Mouse (Mus musculus): ENCODE results near the gene Zfand5. TPM values are rescaled to one million over a fixed set of nuclear protein-coding genes. Genes with fewer than 3 reads are reported as not detected.
"Not testable (repeated sequence)": the region's sequence is repeated elsewhere in the genome, so short reads cannot be mapped to it uniquely, and the experiment has no call there.

Zfand5 gene
- 161 and 176 TPM in 2 replicates for polyA plus RNA-seq (2014; fragmentation: Nextera tagmentation; extraction: Ambion mirVana)

DNA sequence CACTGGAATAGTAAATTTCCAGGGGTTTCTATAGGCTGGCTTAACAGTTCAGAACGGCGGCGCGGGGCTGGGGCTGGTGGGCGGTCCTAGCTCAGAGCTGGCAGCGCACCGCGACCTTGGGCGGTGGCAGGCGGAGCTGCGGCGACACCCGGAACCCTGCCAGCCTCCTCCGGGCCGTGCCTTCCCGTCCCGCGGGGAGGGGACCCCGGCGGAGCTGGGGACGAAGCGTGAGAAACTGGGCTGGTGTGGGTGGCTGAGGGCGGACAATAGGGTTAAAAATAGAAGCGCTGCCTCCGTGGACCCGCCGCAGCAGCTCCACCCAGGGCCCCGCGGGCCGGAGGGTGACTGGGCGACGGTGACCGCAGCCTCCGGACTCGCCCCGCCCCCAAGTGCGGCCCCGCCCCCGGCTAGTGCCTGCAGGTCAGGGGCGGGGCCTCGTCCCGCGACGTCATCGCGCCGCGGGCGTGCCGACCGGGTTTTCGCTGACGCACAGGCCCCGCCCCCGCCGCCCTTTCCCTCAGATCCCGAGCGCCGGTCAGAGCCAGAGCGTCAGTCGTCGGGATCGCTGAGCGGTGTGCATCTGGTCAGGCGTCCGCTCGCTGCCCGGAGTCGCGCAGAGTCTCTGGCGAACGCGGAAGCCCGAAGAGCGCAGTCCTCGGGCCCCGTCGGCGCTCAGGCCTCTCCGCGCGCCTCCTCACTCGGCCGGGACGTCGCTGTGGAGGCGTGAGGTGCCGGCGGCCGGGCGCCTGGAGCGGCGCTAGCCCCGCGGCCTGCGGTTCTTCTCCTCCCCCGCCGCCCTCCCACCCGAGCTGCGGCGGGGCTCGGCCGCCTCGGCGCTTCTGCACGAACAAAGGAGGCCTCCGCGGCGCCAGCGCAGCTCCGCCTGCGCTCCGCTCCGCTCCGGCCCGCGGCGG is at the start of gene Zfand5:
TSS of gene Zfand5 (plus strand) at position 538 of the 914 bp plus-strand sequence.
- DNase-seq (ENCODE audit: low spot score): peak; percentile 97
- H3K9me3 ChIP-seq (replicated peaks; ENCODE audit: control insufficient read depth, low read length): no peaks in the 10 kb centered on the region
- H3K4me3 ChIP-seq (ENCODE audit: low read depth, low read length): peak within 1 kb of the TSS; percentile 97
- H3K9ac ChIP-seq (ENCODE audit: low read length): peak within 1 kb of the TSS; percentile 100
- peaks cover 13% of the 10 kb centered on the region for H3K4me1 ChIP-seq (ENCODE audit: control insufficient read depth, insufficient read depth, low read length)
- H3K27ac ChIP-seq (ENCODE audit: low read depth, low read length): peak within 1 kb of the TSS; percentile 100
- H3K27me3 ChIP-seq (replicated peaks; ENCODE audit: control insufficient read depth, insufficient read depth, low read length): no peaks in the 10 kb centered on the region
- peak; percentile 94 for ATAC-seq
- under 1% methylated on average over 99 of the region's 118 CpGs for WGBS
- peak within 1 kb of the TSS; percentile 83 for H3K4me2 ChIP-seq (ENCODE audit: low read length)
- H3K36me3 ChIP-seq (ENCODE audit: control insufficient read depth, insufficient read depth, low read length): peaks cover 7% of the 10 kb centered on the region

DNA sequence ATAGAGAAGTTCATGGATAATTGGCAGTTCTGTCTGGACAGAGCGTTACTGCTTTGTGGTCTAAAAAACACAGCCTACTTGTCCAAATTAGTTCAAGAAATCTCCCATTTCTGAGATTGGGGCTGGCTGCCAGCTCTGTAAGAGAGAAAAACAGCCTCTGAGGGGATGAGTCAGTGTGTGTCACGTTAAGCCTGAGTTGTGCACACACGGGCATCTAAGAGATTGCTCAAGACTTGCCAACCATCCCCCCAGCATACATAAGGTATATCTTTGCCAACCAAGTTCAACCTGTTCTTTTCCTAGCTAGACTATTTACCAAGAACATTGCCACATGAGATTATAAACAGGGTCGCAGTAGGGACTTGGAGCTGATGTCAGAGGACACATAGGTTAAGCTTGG is 44.9 kb upstream of the Zfand5 start:
- Histone ChIP-seq H3K36me3 (ENCODE audit: control insufficient read depth, insufficient read depth, low read length) (no peaks in the 10 kb centered on the region), H3K9me3 (replicated peaks; ENCODE audit: control insufficient read depth, low read length) (no peaks in the 10 kb centered on the region), H3K9ac (ENCODE audit: low read length) (no peak overlapping the region), H3K4me2 (ENCODE audit: low read length) (no peak overlapping the region), H3K4me3 (ENCODE audit: low read depth, low read length) (no peak overlapping the region), H3K27ac (ENCODE audit: low read depth, low read length) (no peak overlapping the region), H3K4me1 (ENCODE audit: control insufficient read depth, insufficient read depth, low read length) (no peaks in the 10 kb centered on the region), H3K27me3 (replicated peaks; ENCODE audit: control insufficient read depth, insufficient read depth, low read length) (no peaks in the 10 kb centered on the region)
- no peak for DNase-seq (ENCODE audit: low spot score)
- 72% methylated on average over 4 of the region's 4 CpGs for WGBS
- no peak for ATAC-seq

DNA sequence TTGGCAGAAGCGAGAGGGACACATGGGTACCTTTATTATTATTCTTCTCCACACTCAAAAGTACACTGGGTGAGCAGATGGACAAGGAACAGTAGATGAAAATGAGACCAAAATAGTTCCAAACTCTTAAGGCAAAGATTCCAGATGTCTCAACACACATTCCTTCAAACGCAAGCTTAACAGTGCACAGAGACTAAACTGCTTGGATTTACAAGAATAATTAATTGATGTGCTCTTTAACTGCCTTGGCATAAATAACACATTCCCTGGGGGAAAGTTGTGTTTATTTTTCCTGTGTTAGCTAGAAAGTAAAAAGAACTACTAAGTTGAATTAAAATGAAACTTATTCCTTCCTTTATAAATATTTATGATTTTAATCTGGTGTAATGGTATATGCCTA is 44.3 kb upstream of the Zfand5 start:
- Histone ChIP-seq H3K27me3 (replicated peaks; ENCODE audit: control insufficient read depth, insufficient read depth, low read length) (no peaks in the 10 kb centered on the region), H3K4me2 (ENCODE audit: low read length) (no peak overlapping the region), H3K27ac (ENCODE audit: low read depth, low read length) (no peak overlapping the region), H3K4me1 (ENCODE audit: control insufficient read depth, insufficient read depth, low read length) (no peaks in the 10 kb centered on the region), H3K9me3 (replicated peaks; ENCODE audit: control insufficient read depth, low read length) (no peaks in the 10 kb centered on the region), H3K4me3 (ENCODE audit: low read depth, low read length) (no peak overlapping the region), H3K9ac (ENCODE audit: low read length) (no peak overlapping the region), H3K36me3 (ENCODE audit: control insufficient read depth, insufficient read depth, low read length) (no peaks in the 10 kb centered on the region)
- ATAC-seq (no peak), DNase-seq (ENCODE audit: low spot score) (no peak)
- WGBS: 75% methylated on average over 2 of the region's 2 CpGs

DNA sequence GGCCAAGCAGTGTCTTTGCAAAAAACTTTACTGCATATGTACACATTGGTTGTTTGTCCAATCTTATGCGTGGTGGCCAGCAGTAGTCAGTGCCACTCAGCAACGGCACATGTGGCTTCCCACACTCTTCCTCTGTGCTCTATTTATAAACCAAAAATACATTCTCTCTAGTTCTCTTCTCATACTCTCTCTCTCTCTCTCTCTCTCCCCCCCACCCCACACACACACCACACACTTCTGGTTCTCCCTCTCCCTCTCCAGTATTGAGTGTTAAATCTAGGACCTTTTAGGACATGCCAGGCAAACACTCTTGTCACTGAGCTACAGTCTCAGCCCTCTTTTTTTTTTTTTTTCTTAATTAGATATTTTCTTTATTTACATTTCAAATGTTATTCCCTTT is 23.3 kb upstream of the Zfand5 start:
- not testable (repeated sequence) for H3K9me3 ChIP-seq (replicated peaks; ENCODE audit: control insufficient read depth, low read length); H3K27me3 ChIP-seq (replicated peaks; ENCODE audit: control insufficient read depth, insufficient read depth, low read length); H3K4me2 ChIP-seq (ENCODE audit: low read length); H3K36me3 ChIP-seq (ENCODE audit: control insufficient read depth, insufficient read depth, low read length); H3K9ac ChIP-seq (ENCODE audit: low read length); DNase-seq (ENCODE audit: low spot score); H3K27ac ChIP-seq (ENCODE audit: low read depth, low read length); H3K4me1 ChIP-seq (ENCODE audit: control insufficient read depth, insufficient read depth, low read length); ATAC-seq; H3K4me3 ChIP-seq (ENCODE audit: low read depth, low read length)
- WGBS: 91% methylated on average over 2 of the region's 2 CpGs

DNA sequence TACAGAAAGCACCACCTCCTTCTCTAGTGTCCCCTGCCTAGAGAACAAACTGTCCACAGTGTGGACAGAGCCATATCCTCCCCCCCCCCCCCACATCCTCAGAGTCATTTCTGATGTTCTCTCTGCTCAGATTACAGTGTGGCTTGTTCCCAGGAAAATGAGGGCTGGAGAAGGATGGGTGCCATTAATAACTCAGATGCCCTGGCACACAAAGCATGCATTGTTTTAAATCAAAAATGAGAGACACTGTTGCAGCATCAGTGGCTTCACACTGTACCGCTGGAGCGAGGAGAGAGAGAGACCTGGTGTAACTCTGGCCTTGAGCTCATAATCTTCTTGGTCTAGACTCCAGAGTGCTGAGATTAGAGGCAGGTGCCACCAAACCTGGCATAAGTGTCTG is 18.2 kb upstream of the Zfand5 start:
- Histone ChIP-seq H3K27me3 (replicated peaks; ENCODE audit: control insufficient read depth, insufficient read depth, low read length) (no peaks in the 10 kb centered on the region), H3K9me3 (replicated peaks; ENCODE audit: control insufficient read depth, low read length) (no peaks in the 10 kb centered on the region), H3K36me3 (ENCODE audit: control insufficient read depth, insufficient read depth, low read length) (no peaks in the 10 kb centered on the region), H3K9ac (ENCODE audit: low read length) (no peak overlapping the region), H3K4me3 (ENCODE audit: low read depth, low read length) (no peak overlapping the region), H3K4me1 (ENCODE audit: control insufficient read depth, insufficient read depth, low read length) (no peaks in the 10 kb centered on the region), H3K4me2 (ENCODE audit: low read length) (no peak overlapping the region), H3K27ac (ENCODE audit: low read depth, low read length) (no peak overlapping the region)
- DNase-seq (ENCODE audit: low spot score): no peak
- WGBS: 85% methylated on average over 2 of the region's 2 CpGs
- ATAC-seq: no peak

DNA sequence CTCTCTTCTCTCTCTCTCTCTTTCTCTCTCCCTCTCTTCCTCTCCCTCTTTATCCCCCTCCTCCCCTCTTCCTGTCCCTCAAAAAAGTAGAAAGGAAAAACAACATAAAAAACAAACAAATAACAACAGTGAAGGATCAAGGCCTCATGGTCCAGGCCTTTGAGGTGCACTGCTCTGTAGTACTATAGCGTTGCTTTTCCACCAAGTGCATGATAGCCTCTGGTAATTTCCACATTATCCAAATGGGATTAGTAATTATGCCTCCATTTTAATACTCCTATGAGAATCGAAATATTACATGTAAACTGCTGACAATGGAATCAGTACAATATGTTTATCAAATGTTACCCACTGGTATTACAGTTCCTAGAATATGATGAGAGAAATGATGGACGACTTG is 16.2 kb upstream of the Zfand5 start:
- ATAC-seq (no peak), DNase-seq (ENCODE audit: low spot score) (no peak)
- Histone ChIP-seq H3K27ac (ENCODE audit: low read depth, low read length) (no peak overlapping the region), H3K9me3 (replicated peaks; ENCODE audit: control insufficient read depth, low read length) (no peaks in the 10 kb centered on the region), H3K36me3 (ENCODE audit: control insufficient read depth, insufficient read depth, low read length) (no peaks in the 10 kb centered on the region), H3K9ac (ENCODE audit: low read length) (no peak overlapping the region), H3K4me2 (ENCODE audit: low read length) (no peak overlapping the region), H3K27me3 (replicated peaks; ENCODE audit: control insufficient read depth, insufficient read depth, low read length) (no peaks in the 10 kb centered on the region), H3K4me3 (ENCODE audit: low read depth, low read length) (no peak overlapping the region), H3K4me1 (ENCODE audit: control insufficient read depth, insufficient read depth, low read length) (no peaks in the 10 kb centered on the region)
- WGBS: 87% methylated on average over 3 of the region's 3 CpGs

DNA sequence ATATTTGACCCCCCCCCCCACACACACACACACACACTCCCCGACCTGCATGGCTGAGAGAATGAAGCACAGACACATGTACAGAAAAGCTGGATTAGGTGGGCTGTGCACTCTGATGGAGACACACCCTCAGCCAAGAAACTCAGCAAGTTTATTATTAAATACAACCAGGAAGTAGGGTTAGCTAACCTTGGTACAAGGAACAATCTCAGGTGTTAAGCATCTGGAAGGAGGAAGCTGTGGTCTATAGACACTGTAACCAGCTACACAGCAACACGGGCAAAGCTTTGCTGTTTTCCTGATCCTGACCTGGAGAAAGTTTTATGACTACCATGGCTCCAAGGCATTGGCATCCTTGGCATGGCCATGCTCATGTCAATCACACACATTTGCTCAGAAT is 12.6 kb upstream of the Zfand5 start:
- DNase-seq (ENCODE audit: low spot score) (no peak), ATAC-seq (no peak)
- no peak overlapping the region for H3K9ac ChIP-seq (ENCODE audit: low read length)
- H3K4me2 ChIP-seq (ENCODE audit: low read length): no peak overlapping the region
- H3K9me3 ChIP-seq (replicated peaks; ENCODE audit: control insufficient read depth, low read length): no peaks in the 10 kb centered on the region
- no peaks in the 10 kb centered on the region for H3K4me1 ChIP-seq (ENCODE audit: control insufficient read depth, insufficient read depth, low read length)
- no peaks in the 10 kb centered on the region for H3K27me3 ChIP-seq (replicated peaks; ENCODE audit: control insufficient read depth, insufficient read depth, low read length)
- WGBS: 83% methylated on average over 2 of the region's 2 CpGs
- H3K36me3 ChIP-seq (ENCODE audit: control insufficient read depth, insufficient read depth, low read length): no peaks in the 10 kb centered on the region
- no peak overlapping the region for H3K27ac ChIP-seq (ENCODE audit: low read depth, low read length)
- H3K4me3 ChIP-seq (ENCODE audit: low read depth, low read length): no peak overlapping the region

DNA sequence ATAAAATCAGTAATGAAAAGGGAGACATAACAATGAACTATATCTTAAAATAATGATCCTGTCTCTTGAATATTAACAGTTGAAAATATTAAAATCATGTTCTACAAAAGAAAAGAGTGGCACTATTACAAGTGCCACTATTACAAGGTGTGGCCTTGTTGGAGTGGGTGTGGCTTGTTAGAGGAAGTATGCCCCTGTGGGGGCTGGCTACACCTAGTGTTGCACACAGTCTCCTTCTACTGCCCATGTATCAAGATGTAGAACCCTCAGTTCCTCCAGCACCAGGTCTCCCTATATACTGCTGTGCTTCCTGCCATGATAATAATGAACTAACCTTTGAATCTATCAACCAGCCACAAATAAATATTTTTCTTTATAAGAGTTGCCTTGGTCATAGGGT is 11.8 kb upstream of the Zfand5 start:
- no peak overlapping the region for H3K4me2 ChIP-seq (ENCODE audit: low read length)
- H3K27ac ChIP-seq (ENCODE audit: low read depth, low read length): no peak overlapping the region
- H3K9me3 ChIP-seq (replicated peaks; ENCODE audit: control insufficient read depth, low read length): no peaks in the 10 kb centered on the region
- H3K9ac ChIP-seq (ENCODE audit: low read length): no peak overlapping the region
- no peaks in the 10 kb centered on the region for H3K4me1 ChIP-seq (ENCODE audit: control insufficient read depth, insufficient read depth, low read length)
- no peak for DNase-seq (ENCODE audit: low spot score)
- H3K36me3 ChIP-seq (ENCODE audit: control insufficient read depth, insufficient read depth, low read length): no peaks in the 10 kb centered on the region
- no peaks in the 10 kb centered on the region for H3K27me3 ChIP-seq (replicated peaks; ENCODE audit: control insufficient read depth, insufficient read depth, low read length)
- no peak overlapping the region for H3K4me3 ChIP-seq (ENCODE audit: low read depth, low read length)
- ATAC-seq: no peak

DNA sequence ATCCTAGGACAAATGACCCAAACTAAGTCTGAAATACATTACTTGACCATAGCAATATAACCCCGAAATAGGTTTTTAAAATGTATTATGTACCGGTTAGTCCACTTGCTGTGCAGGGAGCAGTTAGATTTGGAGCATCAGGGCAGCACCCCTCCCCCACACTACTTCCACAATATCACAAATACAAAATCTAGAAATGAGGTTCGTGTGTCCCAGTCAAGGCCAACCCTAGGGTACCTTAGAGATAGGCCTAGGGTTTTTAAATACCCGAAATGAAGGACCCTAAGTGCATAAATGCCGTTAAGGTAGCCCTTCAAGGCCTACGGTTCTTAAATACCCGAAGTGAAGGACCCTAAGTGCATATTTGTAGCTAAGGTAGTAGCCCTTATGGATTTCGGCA is 892 bp upstream of the Zfand5 start:
- 32% methylated on average over 8 of the region's 8 CpGs for WGBS
- no peaks in the 10 kb centered on the region for H3K36me3 ChIP-seq (ENCODE audit: control insufficient read depth, insufficient read depth, low read length)
- H3K9ac ChIP-seq (ENCODE audit: low read length): peak overlapping the region; percentile 100
- H3K27ac ChIP-seq (ENCODE audit: low read depth, low read length): peak overlapping the region; percentile 100
- ATAC-seq (no peak), DNase-seq (ENCODE audit: low spot score) (no peak)
- no peaks in the 10 kb centered on the region for H3K9me3 ChIP-seq (replicated peaks; ENCODE audit: control insufficient read depth, low read length)
- no peaks in the 10 kb centered on the region for H3K27me3 ChIP-seq (replicated peaks; ENCODE audit: control insufficient read depth, insufficient read depth, low read length)
- H3K4me3 ChIP-seq (ENCODE audit: low read depth, low read length): peak overlapping the region; percentile 97
- H3K4me2 ChIP-seq (ENCODE audit: low read length): peak overlapping the region; percentile 60
- H3K4me1 ChIP-seq (ENCODE audit: control insufficient read depth, insufficient read depth, low read length): peaks cover 8% of the 10 kb centered on the region; the same call in 1 of the 2 replicates

Measured in forebrain, embryonic 14.5 days (tissue).